ENCODE assay signal across 9 mouse cellular contexts in the genomic region with DNA sequence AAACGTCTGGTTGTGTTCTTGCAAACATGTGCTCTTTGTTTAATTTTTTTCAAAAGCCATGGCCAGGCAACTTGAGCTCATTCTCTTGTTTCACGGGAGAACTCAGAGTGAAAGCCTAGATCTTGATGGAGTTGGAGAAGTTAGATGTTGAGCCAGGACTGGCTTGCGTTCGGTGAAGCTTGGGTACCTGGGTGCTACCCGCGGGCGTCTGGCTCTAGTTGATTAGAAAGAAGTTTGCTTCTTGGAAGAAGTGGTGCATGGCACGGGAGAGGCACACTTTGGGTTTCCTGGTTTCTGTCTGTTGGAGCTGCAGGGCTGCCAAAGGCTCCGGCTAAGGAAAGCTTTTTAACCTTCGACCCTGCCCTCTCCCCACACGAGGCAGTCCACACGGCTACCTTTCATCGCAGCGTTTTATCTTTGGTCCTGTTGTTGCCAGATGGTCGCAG. TPM values are rescaled to one million over a fixed set of nuclear protein-coding genes. Genes with fewer than 3 reads are reported as not detected.
A peak's percentile ranks its signal among the peaks of the same experiment; 100 is the strongest.
DNase-seq lines count a peak whose midpoint lies in the region; ATAC-seq and TF ChIP-seq lines count a peak whose summit lies in the region.
"Had no signal": no experiment of that assay in that cellular context is flagged by ENCODE, and none has a peak within 500 bp of the region (broad histone marks: within the 10 kb centered on the region; RNA-seq: fewer than 3 reads in every experiment).

No protein-coding gene starts in this region.

- no peaks in the 10 kb centered on the region for H3K9me3 ChIP-seq in heart, embryonic 10.5 days
- H3K9me3 ChIP-seq in hindbrain, embryonic 16.5 days (ENCODE audit: control insufficient read depth, low read length), result no peaks in the 10 kb centered on the region; the same call in 1 of the 2 replicates
- H3K9me3 ChIP-seq in midbrain, embryonic 12.5 days, result no peaks in the 10 kb centered on the region

- peak; percentile 63 for DNase-seq in heart, embryonic 10.5 days (ENCODE audit: low spot score)
- DNase-seq in heart, postnatal 25 days (ENCODE audit: low spot score), result no peak
- DNase-seq in urinary bladder, postnatal 10 days (ENCODE audit: low spot score), result no peak
- DNase-seq in thymus, postnatal 0 days (ENCODE audit: low spot score), result no peak
- no peak for DNase-seq in ovary, adult 18-20 months (ENCODE audit: low spot score)
- DNase-seq: spleen, adult 18-20 months had no signal

- ATAC-seq in hindbrain, embryonic 16.5 days, result no peak
- ATAC-seq in midbrain, embryonic 12.5 days (ENCODE audit: low FRiP score, low read depth), result no peak

- no peak for TF ChIP-seq CTCF in cortical plate, adult 2 months (IDR thresholded peaks at IDR 0.05; ENCODE audit: extremely low read depth, insufficient read depth, low read length)

- H3K4me3 ChIP-seq in heart, embryonic 10.5 days, result peak overlapping the region; percentile 80
- H3K4me3 ChIP-seq in cortical plate, adult 2 months (ENCODE audit: insufficient read depth, low read length), result peak overlapping the region; percentile 37
- H3K4me3 ChIP-seq in hindbrain, embryonic 16.5 days (ENCODE audit: low read length), result peak overlapping the region; percentile 77
- peak overlapping the region; percentile 67 for H3K4me3 ChIP-seq in midbrain, embryonic 12.5 days

- intact Hi-C loops in heart, postnatal 25 days (cut with DNase I), result no loop called here

- H3K36me3 ChIP-seq in heart, embryonic 10.5 days, result no peaks in the 10 kb centered on the region
- H3K36me3 ChIP-seq in hindbrain, embryonic 16.5 days (ENCODE audit: control insufficient read depth, insufficient read depth, low read length), result no peaks in the 10 kb centered on the region
- H3K36me3 ChIP-seq in midbrain, embryonic 12.5 days, result no peaks in the 10 kb centered on the region

- WGBS in heart, embryonic 10.5 days, result under 1% methylated on average over 15 of the region's 15 CpGs
- WGBS in hindbrain, embryonic 16.5 days, result 2% methylated on average over 15 of the region's 15 CpGs
- WGBS in midbrain, embryonic 12.5 days, result under 1% methylated on average over 15 of the region's 15 CpGs

- H3K4me1 ChIP-seq in heart, embryonic 10.5 days, result peaks cover 14% of the 10 kb centered on the region
- 0 out of 2 replicates have a peak, but pooled peaks cover 2% of the 10 kb centered on the region for H3K4me1 ChIP-seq in cortical plate, adult 2 months (ENCODE audit: control insufficient read depth, insufficient read depth, low read length)
- H3K4me1 ChIP-seq in hindbrain, embryonic 16.5 days (ENCODE audit: control insufficient read depth, insufficient read depth, low read depth, low read length), result peaks cover 12% of the 10 kb centered on the region
- H3K4me1 ChIP-seq in midbrain, embryonic 12.5 days, result peaks cover 15% of the 10 kb centered on the region

- TF ChIP-seq POLR2A in cortical plate, adult 2 months (IDR thresholded peaks at IDR 0.05; ENCODE audit: extremely low read depth, insufficient read depth, low read length), result no peak

- H3K27ac ChIP-seq in heart, embryonic 10.5 days, result no peak overlapping the region; the same call in 1 of the 2 replicates
- H3K27ac ChIP-seq in cortical plate, adult 2 months (ENCODE audit: insufficient read depth, low read length), result no peak overlapping the region
- H3K27ac ChIP-seq in hindbrain, embryonic 16.5 days (ENCODE audit: low read depth, low read length), result no peak overlapping the region
- no peak overlapping the region for H3K27ac ChIP-seq in midbrain, embryonic 12.5 days (replicated peaks)

- peak overlapping the region; percentile 99 for H3K4me2 ChIP-seq in hindbrain, embryonic 16.5 days (ENCODE audit: low read length)
- H3K4me2 ChIP-seq in midbrain, embryonic 12.5 days (replicated peaks), result peak overlapping the region; percentile 97

- peaks cover 35% of the 10 kb centered on the region for H3K27me3 ChIP-seq in heart, embryonic 10.5 days (ENCODE audit: insufficient read depth, poor library complexity, severe bottlenecking)
- peaks cover 4% of the 10 kb centered on the region for H3K27me3 ChIP-seq in hindbrain, embryonic 16.5 days (replicated peaks; ENCODE audit: control insufficient read depth, insufficient read depth, low read length)
- peaks cover 43% of the 10 kb centered on the region for H3K27me3 ChIP-seq in midbrain, embryonic 12.5 days

- peak overlapping the region; percentile 80; the same call in 1 of the 2 replicates for H3K9ac ChIP-seq in hindbrain, embryonic 16.5 days (ENCODE audit: low read depth, low read length)
- H3K9ac ChIP-seq in midbrain, embryonic 12.5 days (replicated peaks), result peak overlapping the region; percentile 60; the same call in 1 of the 2 replicates

RNA-seq across cellular contexts. Expression of a gene that starts 0.9 kb away (rescaled TPM):
- polyA plus RNA-seq in heart, embryonic 10.5 days (2016; fragmentation: Nextera tagmentation; extraction: Ambion mirVana), result 0.74 and 1.3 TPM in 2 replicates
- 1 to 10 TPM; 3.5 to 4.7 TPM for total RNA-seq in heart, postnatal 25 days (2021)
- polyA plus RNA-seq in cortical plate, adult 2 months (2012; rRNA removed), result 0.59 and 0.77 TPM in 2 replicates
- polyA plus RNA-seq in hindbrain, embryonic 16.5 days (2015; fragmentation: Nextera tagmentation; extraction: Ambion mirVana), result 1.1 and 2.5 TPM in 2 replicates
- polyA plus RNA-seq in midbrain, embryonic 12.5 days (2016; fragmentation: Nextera tagmentation; extraction: Ambion mirVana), result 5.6 and 6.0 TPM in 2 replicates
- polyA plus RNA-seq in thymus, postnatal 0 days (2015; fragmentation: Nextera tagmentation; extraction: Ambion mirVana), result 0.96 and 1.2 TPM in 2 replicates

RNA-seq across cellular contexts. Expression of a gene that starts 34.4 kb away (rescaled TPM):
- 15.4 and 17.8 TPM in 2 replicates for polyA plus RNA-seq in heart, embryonic 10.5 days (2016; fragmentation: Nextera tagmentation; extraction: Ambion mirVana)
- 1 to 10 TPM; 2.8 to 3.2 TPM for total RNA-seq in heart, postnatal 25 days (2021)
- 3.0 and 3.3 TPM in 2 replicates for polyA plus RNA-seq in cortical plate, adult 2 months (2012; rRNA removed)
- polyA plus RNA-seq in hindbrain, embryonic 16.5 days (2015; fragmentation: Nextera tagmentation; extraction: Ambion mirVana), result 8.9 and 10.1 TPM in 2 replicates
- 16.8 and 17.3 TPM in 2 replicates for polyA plus RNA-seq in midbrain, embryonic 12.5 days (2016; fragmentation: Nextera tagmentation; extraction: Ambion mirVana)
- polyA plus RNA-seq in thymus, postnatal 0 days (2015; fragmentation: Nextera tagmentation; extraction: Ambion mirVana), result 14.0 and 15.4 TPM in 2 replicates
